ENCODE assay signal across 11 mouse cellular contexts in the genomic region with DNA sequence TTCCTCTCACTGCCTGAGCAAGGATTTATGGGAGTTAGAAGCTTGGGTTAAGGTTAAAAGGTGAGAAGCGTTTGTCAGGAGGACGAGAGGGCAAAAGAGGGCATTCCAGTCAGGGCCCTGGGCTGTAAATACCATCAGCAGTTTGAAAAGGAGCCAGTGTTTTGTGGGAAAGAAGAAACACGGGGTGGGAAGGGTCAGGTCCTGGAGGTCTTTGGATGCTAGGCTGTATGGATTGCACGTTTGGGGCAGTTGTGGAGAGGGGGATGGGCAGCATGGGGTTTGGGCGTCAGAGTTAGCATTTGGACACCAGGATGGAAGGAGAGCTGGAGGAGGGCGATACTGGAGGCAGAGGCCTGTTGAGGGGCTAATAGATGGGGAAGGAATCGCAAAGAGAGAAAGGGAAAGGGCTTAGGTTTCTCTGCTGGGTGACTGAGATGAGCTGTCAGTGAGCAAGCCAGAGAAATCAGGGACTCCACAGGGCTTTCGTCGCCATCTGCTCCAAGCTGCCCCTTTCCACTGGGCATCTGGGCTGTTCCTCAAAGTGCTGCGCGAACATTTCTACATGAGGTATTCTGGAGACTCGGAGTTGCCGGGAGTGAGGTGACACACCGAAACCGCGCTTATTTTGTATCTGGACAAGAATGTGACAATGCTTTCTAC.
DNase-seq lines count a peak whose midpoint lies in the region; ATAC-seq and TF ChIP-seq lines count a peak whose summit lies in the region.
"Had no signal": no experiment of that assay in that cellular context is flagged by ENCODE, and none has a peak within 500 bp of the region (broad histone marks: within the 10 kb centered on the region; RNA-seq: fewer than 3 reads in every experiment).

No protein-coding gene starts in this region.

- no peak for TF ChIP-seq CTCF in gastrocnemius, adult 2 months (IDR thresholded peaks at IDR 0.05)

- DNase-seq in lung, postnatal 10 days, result peak; percentile 11
- no peak for DNase-seq in lung, adult 18-20 months
- peak; percentile 77 for DNase-seq in cerebellum, adult 9-11 months
- DNase-seq in embryo, embryonic 9.5 days (ENCODE audit: extremely low spot score), result peak; percentile 65
- no peak for DNase-seq in limb, embryonic 14.5 days (ENCODE audit: low spot score)
- DNase-seq in frontal cortex, postnatal 10 days (ENCODE audit: low spot score in 2 of 2), result no peak
- no peak for DNase-seq in gastrocnemius, adult 2 months
- DNase-seq: adrenal gland, postnatal 36 days; spleen, adult 18-20 months had no signal

- no peak for TF ChIP-seq POLR2A in limb, embryonic 14.5 days (IDR thresholded peaks at IDR 0.05; ENCODE audit: borderline replicate concordance, extremely low read depth, insufficient read depth, insufficient read length)

- ATAC-seq in limb, embryonic 14.5 days (ENCODE audit: low FRiP score, low read depth), result no peak

- H3K4me2 ChIP-seq in limb, embryonic 14.5 days (replicated peaks; ENCODE audit: low read depth, low read length, severe bottlenecking), result no peak overlapping the region
- H3K4me2 ChIP-seq: heart, embryonic 11.5 days had no signal

- H3K4me3 ChIP-seq in limb, embryonic 14.5 days (replicated peaks; ENCODE audit: low read length), result no peak overlapping the region
- H3K4me3 ChIP-seq in gastrocnemius, adult 2 months, result no peak overlapping the region
- H3K4me3 ChIP-seq: myocyte had no signal

- H3K36me3 ChIP-seq in limb, embryonic 14.5 days (ENCODE audit: control insufficient read depth, insufficient read depth, low read length), result no peaks in the 10 kb centered on the region

- no peaks in the 10 kb centered on the region for H3K4me1 ChIP-seq in limb, embryonic 14.5 days (ENCODE audit: control insufficient read depth, insufficient read depth, low read length)

- no peaks in the 10 kb centered on the region for H3K27me3 ChIP-seq in limb, embryonic 14.5 days (ENCODE audit: control insufficient read depth, insufficient read depth, low read length)

- H3K9ac ChIP-seq in limb, embryonic 14.5 days (ENCODE audit: low read depth, low read length, severe bottlenecking), result 0 out of 2 replicates have a peak overlapping the region, but pooled peaks have one; percentile 3

- intact Hi-C loops in gastrocnemius, adult 2 months (cut with DNase I), result no loop called here

- WGBS in limb, embryonic 14.5 days, result 48% methylated on average over 16 of the region's 16 CpGs

- no peaks in the 10 kb centered on the region for H3K9me3 ChIP-seq in limb, embryonic 14.5 days (ENCODE audit: control insufficient read depth, low read length)

- H3K27ac ChIP-seq in limb, embryonic 14.5 days (replicated peaks; ENCODE audit: low read depth, low read length), result no peak overlapping the region
- H3K27ac ChIP-seq in gastrocnemius, adult 2 months, result no peak overlapping the region

Comparison
In these comparisons a context has a peak if more than half of its experiments do, and no peak if none do; other contexts are left out.
1. DNase-seq: peak in lung, postnatal 10 days (single experiment), cerebellum, adult 9-11 months (single experiment) and embryo, embryonic 9.5 days (single experiment); none in lung, adult 18-20 months (0 of 2), limb, embryonic 14.5 days (single experiment), frontal cortex, postnatal 10 days (0 of 2) and gastrocnemius, adult 2 months (single experiment).